Mouse (Mus musculus) v-Abl transformed pro-B cells (cell line): ENCODE measurements around the gene Stn1.

ENCODE experiments used
- in situ Hi-C, 2 experiments: fragments of 400-800 bp; cut with MboI; formaldehyde crosslinking; loops; one replicate each; pipeline ENCODE4 v1.15.1; 2025; ENCODE audit not compliant: unreplicated experiment in 2 of 2

Stn1 gene

DNA sequence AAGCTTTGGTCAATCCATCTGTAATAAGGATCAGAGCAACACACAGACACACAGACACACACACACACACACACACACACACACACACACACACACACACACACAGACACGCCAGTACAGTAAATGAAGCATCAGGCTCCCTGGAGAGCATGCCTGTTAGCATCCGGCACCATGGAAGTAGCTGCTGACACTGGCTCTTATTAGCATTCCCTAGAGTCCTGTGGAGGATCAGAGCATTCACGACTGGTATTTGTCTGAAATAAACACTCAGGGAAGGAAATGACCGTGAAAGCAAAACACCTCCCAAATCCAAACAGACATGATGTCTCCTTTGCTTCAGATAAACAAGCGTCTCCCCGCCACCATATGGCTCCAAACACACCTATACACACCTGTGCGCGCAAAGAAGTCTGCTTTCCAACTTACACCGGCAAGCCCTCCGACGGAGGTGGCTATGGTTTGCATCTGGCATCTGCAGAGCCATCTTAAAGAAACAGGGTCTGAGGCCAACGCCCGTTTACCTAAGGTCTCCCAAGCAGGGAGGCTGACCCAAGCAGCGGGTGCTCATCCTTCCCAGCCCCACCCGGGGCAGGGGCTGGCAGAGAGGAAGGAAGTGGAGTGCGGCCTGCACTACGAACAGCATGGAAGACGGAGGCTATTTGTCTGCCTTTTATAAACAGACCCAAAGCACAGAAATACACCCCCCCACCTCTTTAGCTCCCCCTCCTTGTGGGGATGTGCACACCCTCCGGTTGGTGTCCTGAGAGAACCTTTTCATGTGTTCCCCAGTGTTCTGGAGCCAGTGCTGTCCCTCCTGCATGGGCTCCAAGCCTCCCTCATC is 77.0 kb downstream of the Stn1 start:
- in situ Hi-C loops: loop anchor here (5.0 to 10.0 kb wide), 2 partner anchors 76 to 103 kb away; no protein-coding TSS in a partner anchor

- in situ Hi-C loops: loop anchor here in 1 of 2 experiments (10.0 kb wide), 1 partner anchor 74 kb away; no protein-coding TSS in a partner anchor
These were observed 78.1 kb downstream of the Stn1 start for GRCm38 (mm10) chr19:47459214-47459613.

- in situ Hi-C loops: loop anchor here in 1 of 2 experiments (10.0 kb wide), 1 partner anchor 74 kb away; no protein-coding TSS in a partner anchor
These were observed 78.7 kb downstream of the Stn1 start for GRCm38 (mm10) chr19:47458504-47459161.

- in situ Hi-C loops: loop anchor here in 1 of 2 experiments (10.0 kb wide), 1 partner anchor 73 kb away; no protein-coding TSS in a partner anchor
These were observed 79.4 kb downstream of the Stn1 start for GRCm38 (mm10) chr19:47457711-47458503.

GRCm38 (mm10) chr19:47456021-47456420 is 81.3 kb downstream of the Stn1 start:
- in situ Hi-C loops: loop anchor here in 1 of 2 experiments (10.0 kb wide), 1 partner anchor 71 kb away; no protein-coding TSS in a partner anchor

DNA sequence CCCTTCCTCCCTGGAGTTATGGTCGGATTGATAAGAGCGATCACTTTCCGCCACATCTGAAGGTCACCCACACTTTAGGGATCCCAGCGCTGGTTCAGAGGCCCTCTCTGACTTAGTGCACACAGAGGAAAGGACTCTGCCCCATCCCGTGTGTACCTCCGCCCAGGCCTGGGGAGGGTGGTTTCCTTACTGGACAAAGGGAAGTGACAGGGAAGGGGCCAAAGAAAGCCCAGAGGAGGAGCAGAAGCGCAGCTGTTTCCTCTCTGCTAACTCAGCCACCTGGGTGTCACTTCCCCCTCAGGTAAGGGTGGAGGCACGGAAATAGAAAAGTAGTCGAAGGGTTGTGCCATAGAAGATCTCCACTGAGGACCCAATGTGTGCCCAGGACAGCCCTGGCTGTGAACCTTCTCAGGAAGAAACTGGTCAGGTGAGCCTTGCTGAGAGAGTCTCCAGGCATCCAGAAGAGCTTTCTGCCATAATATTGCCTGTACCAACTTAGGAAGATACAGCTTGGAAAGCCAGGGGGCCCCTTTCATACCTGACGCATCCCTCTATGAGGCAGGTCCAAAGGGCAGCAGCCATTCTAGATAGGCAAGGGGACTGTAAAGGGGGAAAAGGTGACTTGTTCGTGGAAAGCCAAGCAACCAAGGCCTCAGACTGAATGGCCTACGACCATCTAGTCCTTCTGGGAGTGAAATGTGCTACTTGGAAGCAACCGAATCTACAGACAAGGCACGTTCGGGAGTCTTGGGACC is 82.1 kb downstream of the Stn1 start:
- in situ Hi-C loops: loop anchor here in 1 of 2 experiments (10.0 kb wide), 1 partner anchor 70 kb away; no protein-coding TSS in a partner anchor

- in situ Hi-C loops: loop anchor here in 1 of 2 experiments (10.0 kb wide), 1 partner anchor 70 kb away; no protein-coding TSS in a partner anchor
These were observed 82.9 kb downstream of the Stn1 start for GRCm38 (mm10) chr19:47454167-47455000.

GRCm38 (mm10) chr19:47453352-47453751 is 84.0 kb downstream of the Stn1 start:
- in situ Hi-C loops: loop anchor here in 1 of 2 experiments (10.0 kb wide), 1 partner anchor 69 kb away; no protein-coding TSS in a partner anchor

DNA sequence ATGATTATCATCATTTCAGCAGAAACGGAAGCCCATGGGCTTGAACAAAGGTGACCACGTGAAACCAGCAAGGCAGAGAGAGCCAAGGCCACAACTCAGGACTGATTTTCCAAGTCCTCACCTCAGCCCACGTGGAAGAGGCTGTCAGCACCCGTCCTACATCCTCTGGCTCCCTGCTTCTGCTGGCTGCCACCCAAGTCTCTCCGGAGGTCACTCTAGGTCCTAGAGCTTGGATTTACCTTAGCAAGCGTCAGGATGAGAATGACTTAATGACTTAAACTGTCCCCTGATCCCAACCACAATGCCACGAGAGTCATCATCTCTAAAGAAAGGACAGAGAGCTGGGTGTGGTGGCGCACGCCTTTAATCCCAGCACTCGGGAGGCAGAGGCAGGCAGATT is 84.6 kb downstream of the Stn1 start:
- in situ Hi-C loops: loop anchor here in 1 of 2 experiments (10.0 kb wide), 1 partner anchor 68 kb away; no protein-coding TSS in a partner anchor

DNA sequence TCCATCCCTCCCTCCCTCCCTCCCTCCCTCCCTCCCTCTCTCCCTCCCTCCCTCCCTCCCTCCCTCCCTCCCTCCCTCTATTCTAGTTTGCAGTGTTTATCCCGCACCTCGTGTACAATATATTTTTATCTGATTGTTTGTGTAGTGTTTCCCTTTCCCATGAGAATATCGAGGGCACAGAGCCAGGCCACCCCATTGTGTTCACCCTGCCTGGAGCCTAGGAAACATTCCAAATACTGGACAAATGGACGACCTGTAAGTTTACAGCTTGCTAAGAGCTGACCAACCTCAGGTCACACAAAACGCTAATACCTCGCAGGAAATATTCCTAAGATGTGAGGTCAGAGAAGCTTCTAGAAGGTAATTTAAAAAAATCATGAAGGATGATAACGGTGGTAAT is 85.1 kb downstream of the Stn1 start:
- in situ Hi-C loops: loop anchor here in 1 of 2 experiments (10.0 kb wide), 1 partner anchor 67 kb away; no protein-coding TSS in a partner anchor

GRCm38 (mm10) chr19:47451476-47452113 is 85.7 kb downstream of the Stn1 start:
- in situ Hi-C loops: loop anchor here in 1 of 2 experiments (10.0 kb wide), 1 partner anchor 67 kb away; no protein-coding TSS in a partner anchor
